In genomic region chr10:7871381-7872020, GRCm38 (mm10) we compare ENCODE assay signal across 21 mouse cellular contexts. TPM values are rescaled to one million over a fixed set of nuclear protein-coding genes. Genes with fewer than 3 reads are reported as not detected.
DNase-seq lines count a peak whose midpoint lies in the region; ATAC-seq and TF ChIP-seq lines count a peak whose summit lies in the region.
"Had no signal": no experiment of that assay in that cellular context is flagged by ENCODE, and none has a peak within 500 bp of the region (broad histone marks: within the 10 kb centered on the region; RNA-seq: fewer than 3 reads in every experiment).

No protein-coding gene starts in this region.

- no peak for TF ChIP-seq POLR2A in liver, adult 2 months (IDR thresholded peaks at IDR 0.05; ENCODE audit: extremely low read depth, insufficient read depth, low read length)

- H3K9me3 ChIP-seq in forebrain, embryonic 11.5 days (ENCODE audit: control insufficient read depth, low read length) = no peaks in the 10 kb centered on the region
- no peaks in the 10 kb centered on the region for H3K9me3 ChIP-seq in forebrain, embryonic 16.5 days (ENCODE audit: control insufficient read depth, low read length)
- H3K9me3 ChIP-seq in embryonic facial prominence, embryonic 10.5 days = no peaks in the 10 kb centered on the region
- no peaks in the 10 kb centered on the region for H3K9me3 ChIP-seq in limb, embryonic 11.5 days (ENCODE audit: control insufficient read depth, low read length)
- no peaks in the 10 kb centered on the region for H3K9me3 ChIP-seq in kidney, embryonic 15.5 days (replicated peaks)
- H3K9me3 ChIP-seq: forebrain, embryonic 15.5 days; heart, embryonic 15.5 days; hindbrain, embryonic 10.5 days had no signal

- H3K4me1 ChIP-seq in forebrain, embryonic 11.5 days (replicated peaks; ENCODE audit: control insufficient read depth, insufficient read depth, low read length) = peaks cover 5% of the 10 kb centered on the region; the same call in 1 of the 2 replicates
- peaks cover 10% of the 10 kb centered on the region for H3K4me1 ChIP-seq in forebrain, embryonic 16.5 days (replicated peaks; ENCODE audit: control insufficient read depth, insufficient read depth, low read length)
- no peaks in the 10 kb centered on the region for H3K4me1 ChIP-seq in liver, adult 2 months (ENCODE audit: control insufficient read depth, insufficient read depth, low read length)
- H3K4me1 ChIP-seq in embryonic facial prominence, embryonic 10.5 days = peaks cover 19% of the 10 kb centered on the region
- peaks cover 2% of the 10 kb centered on the region for H3K4me1 ChIP-seq in limb, embryonic 11.5 days (ENCODE audit: control insufficient read depth, insufficient read depth, low read length)
- H3K4me1 ChIP-seq in kidney, embryonic 15.5 days = peaks cover 10% of the 10 kb centered on the region

- no peak for ATAC-seq in forebrain, embryonic 11.5 days (replicated peaks; ENCODE audit: low FRiP score)
- no peak for ATAC-seq in forebrain, embryonic 16.5 days
- no peak for ATAC-seq in limb, embryonic 11.5 days (ENCODE audit: insufficient number of reproducible peaks, low FRiP score, low TSS enrichment, low read depth)
- ATAC-seq in kidney, embryonic 15.5 days (replicated peaks; ENCODE audit: low FRiP score) = no peak
- ATAC-seq: forebrain, embryonic 15.5 days had no signal

- no peak overlapping the region for H3K4me3 ChIP-seq in forebrain, embryonic 11.5 days (ENCODE audit: low read depth, low read length)
- no peak overlapping the region for H3K4me3 ChIP-seq in forebrain, embryonic 16.5 days (replicated peaks; ENCODE audit: low read length)
- H3K4me3 ChIP-seq in liver, adult 2 months (ENCODE audit: insufficient read depth, low read depth, low read length) = no peak overlapping the region
- no peak overlapping the region for H3K4me3 ChIP-seq in embryonic facial prominence, embryonic 10.5 days
- H3K4me3 ChIP-seq in limb, embryonic 11.5 days (ENCODE audit: low read depth, low read length) = no peak overlapping the region
- H3K4me3 ChIP-seq in kidney, embryonic 15.5 days (replicated peaks) = no peak overlapping the region
- H3K4me3 ChIP-seq: forebrain, embryonic 15.5 days; heart, embryonic 15.5 days; hindbrain, embryonic 10.5 days had no signal

- peaks cover 10% of the 10 kb centered on the region; the same call in 1 of the 2 replicates for H3K27me3 ChIP-seq in forebrain, embryonic 11.5 days (ENCODE audit: control insufficient read depth, insufficient read depth, low read length)
- H3K27me3 ChIP-seq in forebrain, embryonic 16.5 days (replicated peaks; ENCODE audit: control insufficient read depth, insufficient read depth, low read length) = 0 out of 2 replicates have a peak, but pooled peaks cover 4% of the 10 kb centered on the region
- H3K27me3 ChIP-seq in liver, adult 2 months (ENCODE audit: control insufficient read depth, insufficient read depth, low read length) = no peaks in the 10 kb centered on the region
- peaks cover 33% of the 10 kb centered on the region for H3K27me3 ChIP-seq in embryonic facial prominence, embryonic 10.5 days (replicated peaks; ENCODE audit: low read depth, poor library complexity, severe bottlenecking)
- peaks cover 20% of the 10 kb centered on the region for H3K27me3 ChIP-seq in limb, embryonic 11.5 days (ENCODE audit: control insufficient read depth, insufficient read depth, low read length)
- H3K27me3 ChIP-seq in kidney, embryonic 15.5 days = peaks cover 31% of the 10 kb centered on the region
- H3K27me3 ChIP-seq: CH12.LX had no signal

- 87% methylated on average over 5 of the region's 5 CpGs for WGBS in forebrain, embryonic 11.5 days
- WGBS in forebrain, embryonic 16.5 days = 84% methylated on average over 5 of the region's 5 CpGs
- WGBS in liver, adult 2 months = 62% methylated on average over 5 of the region's 5 CpGs
- WGBS in embryonic facial prominence, embryonic 10.5 days = 79% methylated on average over 5 of the region's 5 CpGs
- 73% methylated on average over 5 of the region's 5 CpGs for WGBS in limb, embryonic 11.5 days
- WGBS in kidney, embryonic 15.5 days = 89% methylated on average over 5 of the region's 5 CpGs

- H3K9ac ChIP-seq in forebrain, embryonic 11.5 days (ENCODE audit: low read length) = no peak overlapping the region
- no peak overlapping the region for H3K9ac ChIP-seq in forebrain, embryonic 16.5 days (replicated peaks; ENCODE audit: low read depth, low read length)
- no peak overlapping the region for H3K9ac ChIP-seq in liver, adult 2 months (ENCODE audit: low read depth, low read length)
- no peak overlapping the region for H3K9ac ChIP-seq in limb, embryonic 11.5 days (ENCODE audit: low read length)
- H3K9ac ChIP-seq in kidney, embryonic 15.5 days = no peak overlapping the region
- H3K9ac ChIP-seq: forebrain, embryonic 15.5 days; heart, embryonic 15.5 days; hindbrain, embryonic 14.5 days had no signal

- no peak overlapping the region for H3K4me2 ChIP-seq in forebrain, embryonic 11.5 days (ENCODE audit: low read depth, low read length, severe bottlenecking)
- H3K4me2 ChIP-seq in forebrain, embryonic 16.5 days (ENCODE audit: low read length) = no peak overlapping the region
- no peak overlapping the region for H3K4me2 ChIP-seq in limb, embryonic 11.5 days (ENCODE audit: low read depth, severe bottlenecking)
- no peak overlapping the region for H3K4me2 ChIP-seq in kidney, embryonic 15.5 days
- H3K4me2 ChIP-seq: forebrain, embryonic 15.5 days; heart, embryonic 11.5 days; heart, embryonic 15.5 days; hindbrain, embryonic 14.5 days had no signal

- H3K27ac ChIP-seq in forebrain, embryonic 11.5 days (ENCODE audit: low read depth, low read length) = no peak overlapping the region
- no peak overlapping the region for H3K27ac ChIP-seq in forebrain, embryonic 16.5 days (ENCODE audit: low read length)
- no peak overlapping the region for H3K27ac ChIP-seq in liver, adult 2 months (replicated peaks; ENCODE audit: insufficient read depth, low read depth, low read length)
- no peak overlapping the region for H3K27ac ChIP-seq in embryonic facial prominence, embryonic 10.5 days (replicated peaks)
- H3K27ac ChIP-seq in limb, embryonic 11.5 days (replicated peaks; ENCODE audit: low read depth, low read length) = no peak overlapping the region
- H3K27ac ChIP-seq in kidney, embryonic 15.5 days = no peak overlapping the region
- H3K27ac ChIP-seq: forebrain, embryonic 15.5 days; gastrocnemius, adult 2 months; heart, embryonic 15.5 days; hindbrain, embryonic 10.5 days; hindbrain, embryonic 14.5 days had no signal

- no peaks in the 10 kb centered on the region for H3K79me2 ChIP-seq in liver, adult 2 months (ENCODE audit: control insufficient read depth, insufficient read depth, low read length)

- 0 out of 2 replicates have a peak, but pooled peaks have one; percentile 14 for TF ChIP-seq CTCF in liver, adult 2 months (IDR thresholded peaks at IDR 0.05; ENCODE audit: low read depth, low read length)

- no peaks in the 10 kb centered on the region for H3K36me3 ChIP-seq in forebrain, embryonic 11.5 days (ENCODE audit: control insufficient read depth, insufficient read depth, low read length)
- H3K36me3 ChIP-seq in forebrain, embryonic 16.5 days (ENCODE audit: control insufficient read depth, insufficient read depth) = no peaks in the 10 kb centered on the region
- H3K36me3 ChIP-seq in liver, adult 2 months (ENCODE audit: control insufficient read depth, insufficient read depth, low read length) = no peaks in the 10 kb centered on the region
- no peaks in the 10 kb centered on the region for H3K36me3 ChIP-seq in embryonic facial prominence, embryonic 10.5 days (replicated peaks)
- H3K36me3 ChIP-seq in limb, embryonic 11.5 days (ENCODE audit: control insufficient read depth, insufficient read depth, low read length) = no peaks in the 10 kb centered on the region
- H3K36me3 ChIP-seq in kidney, embryonic 15.5 days = no peaks in the 10 kb centered on the region
- H3K36me3 ChIP-seq: forebrain, embryonic 15.5 days; heart, embryonic 15.5 days; hindbrain, embryonic 10.5 days had no signal

- peak; percentile 47 for DNase-seq in forebrain, embryonic 11.5 days (ENCODE audit: low spot score)
- peak; percentile 92 for DNase-seq in liver, adult 2 months (ENCODE audit: extremely low read depth, low read depth, low spot score)
- DNase-seq in liver = no peak
- DNase-seq in embryonic facial prominence, embryonic 10.5 days (ENCODE audit: low spot score) = peak; percentile 29
- DNase-seq in limb, embryonic 11.5 days (ENCODE audit: low spot score) = peak; percentile 21
- DNase-seq in frontal cortex, postnatal 25 days (ENCODE audit: low spot score in 2 of 2) = no peak
- DNase-seq: adrenal gland, adult 8-10 months; cerebellum, adult 11-12 months; cerebellum, adult 9-10 months; gastrocnemius, postnatal 25 days; kidney, adult 11 months had no signal

RNA-seq across cellular contexts. Expression of gene Zc3h12d, which starts 39.2 kb away (rescaled TPM):
- polyA plus RNA-seq in forebrain, embryonic 11.5 days (2014; fragmentation: Nextera tagmentation; extraction: Ambion mirVana) = 0.04 TPM in 1 of 2 replicates, not detected in the other
- 0.06 and 0.08 TPM in 2 replicates for polyA plus RNA-seq in forebrain, embryonic 16.5 days (2015; fragmentation: Nextera tagmentation; extraction: Ambion mirVana)
- total RNA-seq in liver, adult 2 months (2014; rRNA removed) = 2.2 and 2.6 TPM in 2 replicates
- polyA plus RNA-seq in liver, adult 2 months (2012; rRNA removed) = 1.6 TPM in 2 replicates
- polyA plus RNA-seq in embryonic facial prominence, embryonic 10.5 days (2016; fragmentation: Nextera tagmentation; extraction: Ambion mirVana) = 0.09 and 0.12 TPM in 2 replicates
- polyA plus RNA-seq in limb, embryonic 11.5 days (2014; fragmentation: Nextera tagmentation; extraction: Ambion mirVana) = 0.07 TPM in 2 replicates
- polyA plus RNA-seq in kidney, embryonic 15.5 days (2015; fragmentation: Nextera tagmentation; extraction: Ambion mirVana) = 0.14 TPM in 2 replicates
- polyA plus RNA-seq: C2C12 had no signal

Comparison
In these comparisons a context has a peak if more than half of its experiments do, and no peak if none do; other contexts are left out.
1. DNase-seq: peak in forebrain, embryonic 11.5 days (single experiment), liver, adult 2 months (single experiment), embryonic facial prominence, embryonic 10.5 days (single experiment) and limb, embryonic 11.5 days (single experiment); none in liver (single experiment) and frontal cortex, postnatal 25 days (0 of 2).